Mouse (Mus musculus): ENCODE measurements at regions not wholly inside any gene's neighbourhood (a gene's known extent, or its start where the extent isn't known, plus 50 kb on each side); places are given as distances from the start of the nearest gene placed in this dataset.

DNA sequence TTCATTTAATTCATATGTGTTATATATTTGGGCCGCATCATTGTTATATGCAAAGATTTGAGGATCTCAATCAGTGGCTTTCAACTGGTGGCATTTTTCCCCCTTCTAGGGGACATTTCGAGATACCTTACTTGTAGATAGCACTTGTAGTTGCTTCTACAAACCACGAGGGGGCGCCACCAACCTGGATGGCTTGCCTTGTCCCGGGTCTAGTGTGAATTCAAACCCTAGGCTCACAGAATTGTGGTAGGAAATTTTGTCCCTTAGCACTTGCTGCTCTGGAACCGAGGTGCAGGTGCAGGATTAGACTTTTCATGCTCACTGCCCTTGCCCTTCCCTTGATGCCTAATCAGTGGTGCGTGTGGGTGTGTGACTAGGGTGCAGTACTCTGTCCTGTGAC lies 252.2 kb downstream of the Uaca start:
- peaks cover 13% of the 10 kb centered on the region; the same call in 1 of the 2 replicates for H3K27me3 ChIP-seq (ENCODE audit: insufficient read depth, low read length)
- peak; percentile 88 for TF ChIP-seq CTCF (IDR thresholded peaks at IDR 0.05; ENCODE audit: low read depth)
- DNase-seq, result peak; percentile 82
- no peaks in the 10 kb centered on the region for H3K9me3 ChIP-seq (ENCODE audit: low read depth, low read length)
- no peak overlapping the region for H3K4me2 ChIP-seq
- ATAC-seq (ENCODE audit: insufficient read depth), result no peak
- no peak overlapping the region for H3K4me3 ChIP-seq (ENCODE audit: low read depth, low read length)
- no peaks in the 10 kb centered on the region for H3K36me3 ChIP-seq (ENCODE audit: insufficient read depth)
- H3K9ac ChIP-seq, result no peak overlapping the region
- H3K4me1 ChIP-seq (ENCODE audit: insufficient read depth), result no peaks in the 10 kb centered on the region
- no peak overlapping the region for H3K27ac ChIP-seq (ENCODE audit: low read depth)
- 17% methylated on average over 7 of the region's 7 CpGs for WGBS

DNA sequence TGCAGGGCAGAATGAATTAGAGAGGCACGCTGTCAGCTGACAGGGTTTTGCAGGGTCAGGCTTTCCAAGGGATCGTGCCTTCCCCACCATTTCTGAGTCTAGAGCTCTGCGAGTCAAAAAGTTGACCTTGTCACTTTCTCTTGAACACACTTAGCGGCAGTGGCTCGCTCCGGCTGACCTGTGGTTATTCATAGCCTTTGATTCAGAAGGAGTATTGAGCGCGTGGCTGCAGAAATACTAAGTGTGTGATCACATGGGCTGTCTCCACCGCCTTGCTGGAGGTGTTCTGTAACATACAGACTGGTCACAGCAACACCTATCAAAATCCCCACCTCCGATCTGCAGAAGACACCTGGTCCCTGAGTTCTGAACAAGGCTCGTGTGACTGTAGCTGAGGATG lies 252.9 kb downstream of the Uaca start:
- H3K9me3 ChIP-seq (ENCODE audit: low read depth, low read length), result no peaks in the 10 kb centered on the region
- no peak overlapping the region for H3K4me3 ChIP-seq (ENCODE audit: low read depth, low read length)
- no peak for DNase-seq
- H3K9ac ChIP-seq, result no peak overlapping the region
- H3K36me3 ChIP-seq (ENCODE audit: insufficient read depth), result no peaks in the 10 kb centered on the region
- peaks cover 13% of the 10 kb centered on the region; the same call in 1 of the 2 replicates for H3K27me3 ChIP-seq (ENCODE audit: insufficient read depth, low read length)
- no peaks in the 10 kb centered on the region for H3K4me1 ChIP-seq (ENCODE audit: insufficient read depth)
- no peak for ATAC-seq (ENCODE audit: insufficient read depth)
- no peak overlapping the region for H3K4me2 ChIP-seq
- 54% methylated on average over 11 of the region's 11 CpGs for WGBS
- TF ChIP-seq CTCF (IDR thresholded peaks at IDR 0.05; ENCODE audit: low read depth), result no peak
- no peak overlapping the region for H3K27ac ChIP-seq (ENCODE audit: low read depth)

DNA sequence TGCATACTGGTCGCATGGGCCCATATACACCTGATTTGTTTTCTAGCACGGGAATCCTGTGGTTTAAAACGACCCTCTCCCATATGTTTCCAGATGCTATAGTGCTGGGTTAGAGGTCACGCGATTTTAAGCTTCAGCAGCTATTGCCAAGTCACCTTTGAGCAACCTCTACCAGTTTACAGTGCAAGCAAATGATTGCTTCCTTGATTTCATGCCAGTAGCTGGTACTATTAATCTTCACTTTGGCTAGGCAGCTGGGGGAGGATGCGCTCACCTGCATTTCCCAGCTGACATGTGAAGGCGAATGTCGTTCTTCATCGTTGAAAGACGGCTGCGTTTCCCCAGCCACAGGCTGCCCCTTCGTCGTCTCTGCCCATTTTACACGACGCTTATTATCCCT lies 254.2 kb downstream of the Uaca start:
- no peak for DNase-seq
- Histone ChIP-seq H3K4me1 (ENCODE audit: insufficient read depth) (no peaks in the 10 kb centered on the region), H3K9me3 (ENCODE audit: low read depth, low read length) (no peaks in the 10 kb centered on the region), H3K27me3 (ENCODE audit: insufficient read depth, low read length) (peaks cover 13% of the 10 kb centered on the region; the same call in 1 of the 2 replicates), H3K27ac (ENCODE audit: low read depth) (no peak overlapping the region), H3K4me2 (no peak overlapping the region), H3K9ac (no peak overlapping the region), H3K36me3 (ENCODE audit: insufficient read depth) (no peaks in the 10 kb centered on the region), H3K4me3 (ENCODE audit: low read depth, low read length) (no peak overlapping the region)
- TF ChIP-seq CTCF (IDR thresholded peaks at IDR 0.05; ENCODE audit: low read depth), result no peak
- no peak for ATAC-seq (ENCODE audit: insufficient read depth)
- WGBS, result 75% methylated on average over 15 of the region's 15 CpGs

DNA sequence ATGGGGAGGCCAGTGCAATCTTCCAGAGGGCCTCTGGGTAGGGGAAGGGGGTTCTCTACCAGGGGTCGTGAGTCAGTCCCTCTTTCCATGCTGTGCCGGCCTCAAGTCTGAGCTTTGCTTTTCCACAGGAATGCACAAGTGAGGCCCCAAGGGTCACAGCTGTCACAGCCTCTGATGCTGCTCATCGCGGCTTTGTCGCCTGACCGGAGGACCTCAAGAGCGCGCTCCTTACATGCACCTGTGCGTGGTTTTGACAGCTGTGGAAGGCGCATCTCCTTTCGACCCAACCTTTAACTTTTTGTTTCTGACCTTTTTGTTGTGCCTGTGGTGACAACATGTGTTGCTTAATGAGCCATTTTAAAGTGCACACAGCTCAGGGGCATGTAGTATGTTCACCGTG lies 258.3 kb downstream of the Uaca start:
- H3K36me3 ChIP-seq (ENCODE audit: insufficient read depth), result no peaks in the 10 kb centered on the region
- no peak overlapping the region for H3K9ac ChIP-seq
- WGBS, result 90% methylated on average over 12 of the region's 12 CpGs
- no peak overlapping the region for H3K27ac ChIP-seq (ENCODE audit: low read depth)
- H3K27me3 ChIP-seq (ENCODE audit: insufficient read depth, low read length), result 0 out of 2 replicates have a peak, but pooled peaks cover 5% of the 10 kb centered on the region
- H3K9me3 ChIP-seq (ENCODE audit: low read depth, low read length), result no peaks in the 10 kb centered on the region
- TF ChIP-seq CTCF (IDR thresholded peaks at IDR 0.05; ENCODE audit: low read depth), result no peak
- peaks cover 7% of the 10 kb centered on the region; the same call in 1 of the 2 replicates for H3K4me1 ChIP-seq (ENCODE audit: insufficient read depth)
- no peak overlapping the region for H3K4me2 ChIP-seq
- ATAC-seq (ENCODE audit: insufficient read depth) (no peak), DNase-seq (no peak)
- no peak overlapping the region for H3K4me3 ChIP-seq (ENCODE audit: low read depth, low read length)

DNA sequence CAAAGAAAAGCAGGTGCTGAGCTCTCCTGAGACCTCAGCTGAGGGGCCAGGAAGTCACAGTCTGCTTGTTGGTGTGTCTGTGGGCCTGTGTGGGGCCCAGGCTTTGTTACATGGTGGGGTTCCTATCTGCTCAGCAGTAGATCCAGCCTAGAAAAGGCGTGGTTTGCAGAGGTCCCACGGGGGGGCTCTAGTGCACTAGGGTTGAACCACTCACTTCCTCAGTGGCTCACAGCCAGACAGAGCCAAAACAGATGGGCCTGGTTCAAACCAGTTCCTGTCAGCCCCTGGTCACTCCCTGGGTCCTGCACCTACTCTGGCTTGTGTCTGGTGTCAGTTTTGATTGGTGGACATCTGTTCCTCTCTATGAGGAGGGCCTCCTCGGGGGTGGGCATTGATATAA lies 260.1 kb downstream of the Uaca start:
- Histone ChIP-seq H3K9me3 (ENCODE audit: low read depth, low read length) (no peaks in the 10 kb centered on the region), H3K36me3 (ENCODE audit: insufficient read depth) (no peaks in the 10 kb centered on the region), H3K9ac (no peak overlapping the region), H3K4me2 (no peak overlapping the region), H3K4me1 (ENCODE audit: insufficient read depth) (peaks cover 7% of the 10 kb centered on the region; the same call in 1 of the 2 replicates), H3K27me3 (ENCODE audit: insufficient read depth, low read length) (0 out of 2 replicates have a peak, but pooled peaks cover 3% of the 10 kb centered on the region), H3K4me3 (ENCODE audit: low read depth, low read length) (no peak overlapping the region), H3K27ac (ENCODE audit: low read depth) (no peak overlapping the region)
- DNase-seq (peak; percentile 92), ATAC-seq (ENCODE audit: insufficient read depth) (peak; percentile 90)
- TF ChIP-seq CTCF (IDR thresholded peaks at IDR 0.05; ENCODE audit: low read depth), result peak; percentile 42
- WGBS, result 13% methylated on average over 3 of the region's 3 CpGs

DNA sequence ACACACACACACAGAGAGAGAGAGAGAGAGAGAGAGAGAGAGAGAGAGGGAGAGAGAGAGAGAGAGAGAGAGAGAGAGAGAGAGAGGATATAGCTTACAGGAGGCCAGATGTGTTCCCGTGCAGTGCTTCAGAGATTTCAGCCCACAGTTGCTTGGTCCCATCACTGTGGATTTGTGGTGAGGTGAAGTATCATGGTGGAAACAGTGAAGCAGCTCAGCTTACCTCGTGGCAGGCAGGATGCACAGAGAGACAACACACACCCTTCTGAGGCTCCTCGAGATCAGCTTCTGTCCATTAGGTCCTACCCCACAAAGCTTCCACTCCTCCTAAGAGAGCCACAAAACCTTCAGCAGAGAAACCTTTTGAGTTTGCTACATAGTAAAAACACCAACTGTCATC lies 261.1 kb downstream of the Uaca start:
- WGBS, result 78% methylated on average over 3 of the region's 3 CpGs
- H3K27me3 ChIP-seq (ENCODE audit: insufficient read depth, low read length), result no peaks in the 10 kb centered on the region
- no peak overlapping the region for H3K4me2 ChIP-seq
- H3K36me3 ChIP-seq (ENCODE audit: insufficient read depth), result no peaks in the 10 kb centered on the region
- DNase-seq, result no peak
- no peak for TF ChIP-seq CTCF (IDR thresholded peaks at IDR 0.05; ENCODE audit: low read depth)
- peaks cover 7% of the 10 kb centered on the region; the same call in 1 of the 2 replicates for H3K4me1 ChIP-seq (ENCODE audit: insufficient read depth)
- H3K27ac ChIP-seq (ENCODE audit: low read depth), result no peak overlapping the region
- no peak overlapping the region for H3K4me3 ChIP-seq (ENCODE audit: low read depth, low read length)
- H3K9me3 ChIP-seq (ENCODE audit: low read depth, low read length), result no peaks in the 10 kb centered on the region
- H3K9ac ChIP-seq, result no peak overlapping the region
- ATAC-seq (ENCODE audit: insufficient read depth), result no peak

DNA sequence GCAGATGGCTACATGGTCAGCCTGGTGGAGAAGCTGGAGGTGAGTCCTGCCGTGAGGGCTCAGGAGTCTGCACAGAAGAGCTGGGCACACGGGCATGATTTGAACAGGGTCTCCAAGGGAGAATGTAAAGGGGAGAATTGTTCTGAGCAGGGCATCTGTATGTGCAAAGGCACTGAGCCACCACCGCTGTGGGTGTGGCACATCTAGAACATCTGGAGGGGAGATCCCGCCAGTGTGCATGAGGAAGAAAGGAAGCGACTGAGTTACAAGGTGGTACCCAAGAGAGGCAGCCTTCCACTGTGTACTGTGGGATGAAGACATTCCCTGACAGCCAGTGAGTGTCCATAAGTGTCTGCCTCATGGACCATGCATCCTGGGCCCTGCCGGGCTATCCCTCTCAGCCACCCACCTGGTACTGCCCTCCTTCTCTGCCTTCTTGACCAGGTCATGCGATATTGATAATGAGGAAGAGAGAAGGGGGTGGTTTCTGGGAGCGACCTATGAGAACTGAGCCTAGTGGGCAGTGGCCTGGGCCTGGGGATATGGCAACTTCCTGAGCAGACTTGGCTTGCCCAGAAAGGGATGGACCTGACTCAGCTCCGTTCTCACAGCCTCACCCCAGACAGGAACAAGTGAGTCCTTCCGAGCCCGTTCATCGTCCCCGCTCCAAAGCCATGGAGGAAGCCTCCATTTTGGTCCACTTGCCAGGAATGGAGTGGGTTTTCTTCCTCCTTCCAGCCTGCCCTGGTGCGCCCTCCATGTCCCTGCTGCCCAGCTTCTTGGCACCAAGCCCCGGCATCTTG lies 261.8 kb downstream of the Uaca start:
- 74% methylated on average over 15 of the region's 15 CpGs for WGBS
- no peak for TF ChIP-seq CTCF (IDR thresholded peaks at IDR 0.05; ENCODE audit: low read depth)
- Histone ChIP-seq H3K9me3 (ENCODE audit: low read depth, low read length) (no peaks in the 10 kb centered on the region), H3K27me3 (ENCODE audit: insufficient read depth, low read length) (no peaks in the 10 kb centered on the region; the same call in 1 of the 2 replicates), H3K9ac (no peak overlapping the region), H3K36me3 (ENCODE audit: insufficient read depth) (no peaks in the 10 kb centered on the region), H3K4me3 (ENCODE audit: low read depth, low read length) (no peak overlapping the region), H3K4me1 (ENCODE audit: insufficient read depth) (peaks cover 10% of the 10 kb centered on the region; the same call in 1 of the 2 replicates), H3K27ac (ENCODE audit: low read depth) (no peak overlapping the region), H3K4me2 (peak overlapping the region; percentile 1; the same call in 1 of the 2 replicates)
- DNase-seq (no peak), ATAC-seq (ENCODE audit: insufficient read depth) (no peak)

All from lung, embryonic 14.5 days (tissue).